Mouse (Mus musculus): ENCODE measurements around the gene Wdfy1. TPM values are rescaled to one million over a fixed set of nuclear protein-coding genes. Genes with fewer than 3 reads are reported as not detected.

Wdfy1 gene
- 49.6 and 50.6 TPM in 2 replicates for polyA plus RNA-seq (2016; fragmentation: Nextera tagmentation; extraction: Ambion mirVana)

DNA sequence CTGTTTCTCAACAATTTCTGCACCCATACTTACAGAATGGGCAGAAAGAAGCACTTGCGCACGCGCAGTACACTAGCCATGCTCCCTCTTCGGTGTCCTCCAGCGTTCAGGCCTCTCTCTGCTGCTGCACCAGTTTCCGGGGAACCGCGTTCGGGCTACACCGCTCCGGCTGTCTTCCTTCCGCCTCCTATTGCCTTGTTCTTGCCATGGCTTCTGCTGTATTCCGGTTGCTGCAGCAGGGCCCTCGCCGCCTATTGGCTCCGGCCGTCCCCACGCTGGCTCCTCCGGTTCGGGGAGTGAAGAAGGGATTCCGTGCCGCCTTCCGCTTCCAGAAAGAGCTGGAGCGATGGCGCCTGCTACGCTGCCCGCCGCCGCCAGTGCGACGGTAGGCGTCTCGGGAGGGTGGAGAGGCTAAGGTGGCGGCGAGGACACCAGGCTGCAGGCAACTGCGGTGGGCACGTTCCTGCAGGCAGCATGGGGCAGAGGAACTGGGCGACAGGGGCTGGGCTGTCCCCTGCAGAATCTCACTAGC, at the start of gene Wdfy1, which contains the start of gene Mrpl44:
Gene Wdfy1 (minus strand): TSS at position 217 of the 532 bp plus-strand sequence.
Gene Mrpl44 (plus strand): TSS at position 92 of the 532 bp plus-strand sequence.
- H3K9me3 ChIP-seq: no peaks in the 10 kb centered on the region
- H3K9ac ChIP-seq: peak within 1 kb of the TSS; percentile 85
- H3K4me3 ChIP-seq (replicated peaks): peak within 1 kb of the TSS; percentile 79
- peaks cover 30% of the 10 kb centered on the region for H3K36me3 ChIP-seq (replicated peaks)
- H3K27me3 ChIP-seq: no peaks in the 10 kb centered on the region
- peak; percentile 100 for ATAC-seq (ENCODE audit: low FRiP score)
- peaks cover 4% of the 10 kb centered on the region for H3K4me1 ChIP-seq
- under 1% methylated on average over 38 of the region's 38 CpGs for WGBS
- H3K4me2 ChIP-seq: peak within 1 kb of the TSS; percentile 64
- H3K27ac ChIP-seq: peak within 1 kb of the TSS; percentile 90

DNA sequence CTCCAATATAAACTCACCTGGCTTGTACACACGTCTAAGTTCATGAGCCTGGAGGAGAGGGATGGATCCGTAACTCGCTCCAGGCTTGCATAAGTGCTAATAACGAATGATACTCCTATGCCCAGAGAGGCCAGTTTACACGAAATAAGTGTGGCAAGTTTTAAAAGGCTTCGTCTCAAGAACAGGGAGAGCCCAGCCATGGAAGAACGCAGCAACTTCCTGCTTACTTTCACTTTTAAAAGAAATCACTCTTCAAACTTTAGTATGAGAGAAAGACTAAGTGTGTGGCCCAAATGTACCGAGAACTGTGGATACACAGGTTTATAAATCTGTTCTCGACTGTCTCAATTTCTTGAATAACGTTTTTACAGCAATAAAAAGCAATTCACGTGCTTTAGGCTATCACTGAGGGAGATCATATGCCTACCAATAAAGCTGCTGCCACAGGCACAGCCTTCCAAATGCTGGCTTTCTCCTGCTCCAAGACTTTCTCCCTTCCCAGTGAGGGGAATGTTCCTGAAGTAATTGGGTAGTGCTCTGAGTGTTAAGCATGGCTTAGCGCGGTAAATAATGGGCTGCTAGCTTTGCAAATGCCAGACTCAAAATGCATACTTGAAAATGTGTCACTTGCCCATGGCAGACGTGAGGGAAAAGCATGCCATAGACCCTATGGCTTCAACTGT, 48.1 kb upstream of the Wdfy1 start:
- 80% methylated on average over 14 of the region's 14 CpGs for WGBS
- no peaks in the 10 kb centered on the region for H3K9me3 ChIP-seq
- H3K4me3 ChIP-seq (replicated peaks): no peak overlapping the region
- H3K27me3 ChIP-seq: no peaks in the 10 kb centered on the region
- H3K36me3 ChIP-seq (replicated peaks): no peaks in the 10 kb centered on the region
- H3K9ac ChIP-seq: no peak overlapping the region
- H3K4me1 ChIP-seq: peaks cover 9% of the 10 kb centered on the region; the same call in 1 of the 2 replicates
- H3K4me2 ChIP-seq: no peak overlapping the region
- H3K27ac ChIP-seq: no peak overlapping the region
- ATAC-seq (ENCODE audit: low FRiP score): no peak

DNA sequence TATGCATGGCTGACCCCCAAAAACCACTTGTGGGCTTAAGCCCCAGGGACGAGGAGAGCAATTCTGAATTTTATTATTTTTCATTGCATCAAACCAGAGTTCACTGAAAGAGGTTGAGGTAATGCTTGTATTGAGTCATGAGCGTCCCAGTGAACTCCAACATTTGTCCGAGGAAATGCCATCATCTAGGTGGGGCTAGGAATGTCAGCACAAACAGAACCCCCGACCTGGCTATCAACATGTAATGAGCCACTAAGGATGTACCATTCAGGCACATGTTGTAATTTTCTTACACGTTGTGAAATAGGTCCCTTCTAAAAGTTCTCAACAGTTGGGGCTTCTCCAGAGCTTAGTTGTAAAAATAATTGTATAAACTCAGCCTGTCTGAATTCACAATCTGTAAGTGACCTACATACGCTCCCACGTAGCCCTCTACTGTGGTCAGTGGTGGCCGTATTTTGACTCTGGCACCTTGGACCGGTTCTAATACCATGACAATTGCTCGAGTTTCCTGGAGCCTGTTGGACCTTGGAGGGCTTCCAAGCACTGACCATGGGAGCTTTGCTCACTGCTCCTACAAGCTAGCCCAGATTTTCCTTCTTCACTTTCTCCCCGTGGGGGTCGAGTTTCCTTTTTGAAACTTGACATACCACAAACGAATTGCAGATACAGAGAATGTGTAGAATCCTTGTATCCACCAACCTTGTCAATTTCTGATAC, 47.0 kb upstream of the Wdfy1 start:
- H3K9ac ChIP-seq: no peak overlapping the region
- H3K9me3 ChIP-seq: no peaks in the 10 kb centered on the region
- H3K4me1 ChIP-seq: peaks cover 9% of the 10 kb centered on the region; the same call in 1 of the 2 replicates
- WGBS: 80% methylated on average over 13 of the region's 13 CpGs
- no peak for ATAC-seq (ENCODE audit: low FRiP score)
- H3K4me2 ChIP-seq: no peak overlapping the region
- H3K4me3 ChIP-seq (replicated peaks): no peak overlapping the region
- no peaks in the 10 kb centered on the region for H3K27me3 ChIP-seq
- H3K36me3 ChIP-seq (replicated peaks): no peaks in the 10 kb centered on the region
- H3K27ac ChIP-seq: no peak overlapping the region

DNA sequence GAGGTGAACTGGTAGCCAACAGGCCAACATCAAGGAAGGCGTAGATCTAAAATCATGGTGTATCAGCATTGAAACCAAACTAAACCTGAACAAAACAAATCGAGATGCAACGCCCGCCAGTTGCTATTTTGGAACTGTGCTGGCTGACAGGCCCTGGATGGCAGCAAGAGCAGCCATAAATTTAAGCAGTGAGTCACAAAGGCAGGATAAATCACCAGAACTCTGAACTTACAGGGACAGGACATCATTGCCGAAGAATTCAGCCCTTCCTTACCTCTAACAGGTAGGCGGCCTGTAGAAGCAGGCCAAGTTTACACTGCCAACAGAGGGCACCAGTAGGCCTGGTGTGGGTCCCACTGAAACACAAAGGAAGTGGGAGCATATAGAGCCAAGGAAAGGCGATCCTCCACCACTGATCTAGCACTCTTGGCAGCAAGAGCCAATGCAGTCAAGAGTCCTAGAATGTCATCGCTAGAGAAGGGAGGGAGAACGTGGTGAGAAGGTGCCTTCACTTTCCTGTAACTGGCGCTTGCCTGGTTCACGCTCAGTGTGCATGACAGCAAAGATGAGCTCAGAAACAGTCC, 43.4 kb upstream of the Wdfy1 start:
- Histone ChIP-seq H3K27me3 (no peaks in the 10 kb centered on the region), H3K4me3 (replicated peaks) (no peak overlapping the region), H3K4me1 (0 out of 2 replicates have a peak, but pooled peaks cover under 1% of the 10 kb centered on the region), H3K9ac (no peak overlapping the region), H3K36me3 (replicated peaks) (no peaks in the 10 kb centered on the region), H3K27ac (no peak overlapping the region), H3K4me2 (no peak overlapping the region), H3K9me3 (no peaks in the 10 kb centered on the region)
- ATAC-seq (ENCODE audit: low FRiP score): no peak
- 96% methylated on average over 11 of the region's 11 CpGs for WGBS

DNA sequence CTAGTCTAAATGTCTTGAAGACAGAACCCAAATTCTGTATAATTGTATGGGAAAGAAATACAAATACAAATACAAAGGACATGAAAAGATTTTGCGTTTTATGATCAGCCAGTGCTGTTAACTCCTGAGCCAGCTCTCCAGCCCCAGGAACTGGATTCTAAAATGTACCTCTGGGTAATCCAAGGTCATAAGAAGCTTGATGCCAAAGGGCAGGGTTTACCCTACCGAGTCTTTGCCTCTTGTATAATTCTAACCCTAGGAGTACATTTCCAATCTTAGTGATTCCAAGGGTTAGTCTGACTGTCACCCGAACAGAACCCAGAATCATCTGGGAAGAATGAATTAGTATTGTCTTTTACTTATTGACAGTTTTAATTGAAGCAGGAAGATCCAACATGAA, 39.5 kb upstream of the Wdfy1 start:
- WGBS: 91% methylated on average over 3 of the region's 3 CpGs
- ATAC-seq (ENCODE audit: low FRiP score): no peak
- Histone ChIP-seq H3K4me2 (no peak overlapping the region), H3K4me3 (replicated peaks) (no peak overlapping the region), H3K27me3 (no peaks in the 10 kb centered on the region), H3K27ac (no peak overlapping the region), H3K9ac (no peak overlapping the region), H3K36me3 (replicated peaks) (no peaks in the 10 kb centered on the region), H3K9me3 (no peaks in the 10 kb centered on the region), H3K4me1 (no peaks in the 10 kb centered on the region)

DNA sequence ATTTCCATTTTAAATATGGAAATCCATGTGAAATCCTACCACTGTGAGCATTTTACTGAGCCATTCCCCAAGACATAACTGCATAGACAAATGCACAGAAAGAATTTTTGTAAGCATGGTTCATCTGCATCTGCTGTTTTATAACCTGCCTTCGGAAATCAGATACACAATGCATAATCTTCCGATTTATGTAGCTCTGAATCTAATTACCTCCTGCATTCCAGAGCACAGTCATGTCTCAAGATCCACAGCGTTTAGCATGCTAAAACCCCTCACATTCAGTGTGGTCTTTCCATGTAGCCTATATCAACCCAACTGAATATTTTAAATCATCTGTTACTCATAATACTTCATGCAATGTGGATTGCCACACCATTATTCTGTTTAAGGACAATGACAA, 33.5 kb upstream of the Wdfy1 start:
- WGBS: 86% methylated on average over 3 of the region's 3 CpGs
- no peak for ATAC-seq (ENCODE audit: low FRiP score)
- no peak overlapping the region for H3K9ac ChIP-seq
- no peaks in the 10 kb centered on the region for H3K4me1 ChIP-seq
- no peaks in the 10 kb centered on the region for H3K27me3 ChIP-seq
- H3K27ac ChIP-seq: no peak overlapping the region
- H3K4me3 ChIP-seq (replicated peaks): no peak overlapping the region
- no peaks in the 10 kb centered on the region for H3K36me3 ChIP-seq (replicated peaks)
- no peaks in the 10 kb centered on the region for H3K9me3 ChIP-seq
- no peak overlapping the region for H3K4me2 ChIP-seq

DNA sequence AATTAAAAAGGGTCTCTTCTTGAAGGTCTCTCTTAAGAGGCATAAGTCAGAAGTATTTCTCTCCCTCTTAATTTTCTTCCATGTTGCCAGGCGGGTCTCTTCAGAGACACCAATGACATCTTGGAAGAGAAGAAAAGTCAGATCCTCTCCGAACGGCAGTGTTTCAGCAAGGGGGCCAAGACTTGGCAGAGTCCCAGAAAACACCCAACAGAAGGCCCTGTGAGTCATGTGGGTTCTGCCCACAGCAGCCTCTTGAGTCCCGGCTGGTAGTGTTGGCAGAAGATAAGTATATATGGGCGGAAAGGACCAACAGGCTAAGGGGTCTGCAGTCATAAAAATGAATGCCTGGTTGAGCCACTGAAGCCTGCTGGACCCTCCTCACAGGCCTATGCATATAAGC, 30.9 kb upstream of the Wdfy1 start:
- Histone ChIP-seq H3K36me3 (replicated peaks) (no peaks in the 10 kb centered on the region), H3K4me2 (no peak overlapping the region), H3K9ac (no peak overlapping the region), H3K27ac (no peak overlapping the region), H3K4me1 (no peaks in the 10 kb centered on the region), H3K9me3 (no peaks in the 10 kb centered on the region), H3K27me3 (no peaks in the 10 kb centered on the region), H3K4me3 (replicated peaks) (no peak overlapping the region)
- WGBS: 76% methylated on average over 5 of the region's 5 CpGs
- no peak for ATAC-seq (ENCODE audit: low FRiP score)

DNA sequence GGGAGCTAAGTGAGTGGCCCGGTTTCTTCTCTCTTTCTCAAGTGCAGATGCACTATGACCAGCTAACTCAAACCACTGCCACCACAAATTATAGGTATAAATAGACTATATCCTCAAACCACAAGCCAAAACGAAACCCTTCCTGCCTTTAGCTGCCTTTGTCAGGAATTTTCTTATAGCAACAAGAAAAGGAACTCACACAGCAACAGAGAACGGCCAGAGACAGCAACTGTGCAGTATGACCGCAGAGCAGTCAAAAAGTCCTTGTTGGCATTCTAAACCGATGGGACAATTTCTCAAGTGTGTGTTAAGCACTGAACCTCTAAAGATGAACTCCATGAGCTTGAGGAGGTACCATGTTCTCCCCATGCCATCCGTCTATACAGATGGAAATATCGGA, 27.7 kb upstream of the Wdfy1 start:
- no peak overlapping the region for H3K27ac ChIP-seq
- ATAC-seq (ENCODE audit: low FRiP score): no peak
- H3K4me1 ChIP-seq: no peaks in the 10 kb centered on the region
- no peak overlapping the region for H3K4me2 ChIP-seq
- H3K9me3 ChIP-seq: no peaks in the 10 kb centered on the region
- no peaks in the 10 kb centered on the region for H3K27me3 ChIP-seq
- no peak overlapping the region for H3K9ac ChIP-seq
- no peaks in the 10 kb centered on the region for H3K36me3 ChIP-seq (replicated peaks)
- H3K4me3 ChIP-seq (replicated peaks): no peak overlapping the region
- WGBS: 87% methylated on average over 7 of the region's 7 CpGs

DNA sequence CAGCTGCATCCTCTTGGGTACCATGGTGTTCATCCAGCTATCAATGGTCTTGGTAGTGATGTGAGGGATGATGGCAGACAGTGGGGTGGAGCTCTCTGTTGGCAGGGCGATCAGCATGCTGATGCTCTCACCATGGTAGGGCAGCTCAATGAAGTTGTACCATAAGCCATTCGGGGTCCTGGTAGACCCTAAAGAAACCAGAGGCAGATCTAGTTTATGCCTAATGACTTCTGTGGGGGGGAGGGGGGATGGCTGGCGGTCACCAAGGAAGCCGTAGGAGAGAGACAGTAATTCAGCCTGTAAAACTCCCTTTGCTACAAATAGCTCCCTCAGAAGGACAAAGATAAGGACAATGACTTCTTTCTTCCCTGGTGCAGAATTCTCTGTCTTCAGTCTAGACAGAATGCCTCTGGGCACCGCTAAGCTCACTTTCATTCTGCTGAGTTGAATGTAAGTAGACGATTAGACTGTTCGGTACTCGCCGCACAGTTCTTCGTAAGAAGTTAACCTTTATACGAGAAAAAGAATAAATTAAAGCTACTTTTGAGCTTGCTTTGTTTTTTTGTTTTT, 27.0 kb upstream of the Wdfy1 start:
- no peaks in the 10 kb centered on the region for H3K36me3 ChIP-seq (replicated peaks)
- H3K4me1 ChIP-seq: no peaks in the 10 kb centered on the region
- ATAC-seq (ENCODE audit: low FRiP score): no peak
- H3K9me3 ChIP-seq: no peaks in the 10 kb centered on the region
- no peak overlapping the region for H3K4me3 ChIP-seq (replicated peaks)
- H3K4me2 ChIP-seq: no peak overlapping the region
- no peak overlapping the region for H3K9ac ChIP-seq
- WGBS: 71% methylated on average over 11 of the region's 11 CpGs
- H3K27me3 ChIP-seq: no peaks in the 10 kb centered on the region
- H3K27ac ChIP-seq: no peak overlapping the region

DNA sequence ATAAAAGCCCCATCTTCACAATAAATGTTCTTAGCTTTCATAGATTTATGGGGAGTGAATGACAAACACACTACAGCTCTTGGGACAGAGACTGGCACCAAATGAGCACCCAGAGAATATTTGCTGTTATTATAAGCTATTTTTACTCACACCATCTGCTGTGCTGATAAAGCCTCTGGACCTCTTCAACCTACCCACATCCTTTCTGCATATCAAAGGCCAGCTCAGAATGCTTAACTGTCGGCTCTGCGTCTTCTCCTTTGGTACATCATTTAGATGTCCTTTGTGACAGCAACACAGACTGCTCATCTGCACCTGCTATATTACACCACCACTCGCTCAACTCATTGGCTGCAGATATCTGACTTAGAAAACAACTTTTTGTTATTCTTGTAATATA, 21.1 kb upstream of the Wdfy1 start:
- H3K4me2 ChIP-seq: no peak overlapping the region
- H3K27me3 ChIP-seq: no peaks in the 10 kb centered on the region
- 91% methylated on average over 3 of the region's 3 CpGs for WGBS
- H3K9me3 ChIP-seq: no peaks in the 10 kb centered on the region
- H3K4me1 ChIP-seq: no peaks in the 10 kb centered on the region
- H3K27ac ChIP-seq: no peak overlapping the region
- no peaks in the 10 kb centered on the region for H3K36me3 ChIP-seq (replicated peaks)
- no peak for ATAC-seq (ENCODE audit: low FRiP score)
- H3K9ac ChIP-seq: no peak overlapping the region
- no peak overlapping the region for H3K4me3 ChIP-seq (replicated peaks)

DNA sequence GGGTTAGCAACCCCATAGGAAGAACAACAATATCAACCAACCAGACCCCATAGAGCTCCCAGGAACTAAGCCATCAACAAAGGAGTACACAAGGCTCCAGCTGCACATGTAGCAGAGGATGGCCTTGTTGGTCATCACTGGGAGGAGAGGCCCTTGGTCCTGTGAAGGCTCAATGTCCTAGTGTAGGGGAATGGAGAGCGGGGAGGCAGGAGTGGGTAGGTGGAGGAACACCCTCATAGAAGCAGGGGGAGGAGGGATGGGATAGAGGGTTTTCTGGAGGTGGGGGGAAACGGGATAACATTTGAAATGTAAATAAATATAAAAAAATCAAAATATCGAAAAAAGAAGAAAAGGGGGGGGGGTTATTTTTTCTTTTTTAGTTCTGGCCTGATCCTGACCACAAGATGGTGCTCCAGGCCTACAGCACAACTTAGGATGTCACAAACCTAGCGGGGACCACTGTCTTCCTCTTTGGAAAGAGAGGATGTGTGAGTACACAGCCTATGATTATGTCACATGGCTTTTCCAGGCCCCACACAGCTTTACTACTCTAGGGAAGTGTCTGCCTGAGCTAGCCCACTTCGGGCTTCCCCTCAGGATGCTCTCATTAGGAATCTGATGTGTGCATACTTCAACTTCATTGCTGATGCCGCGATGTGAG, 10.5 kb upstream of the Wdfy1 start:
- 73% methylated on average over 7 of the region's 7 CpGs for WGBS
- ATAC-seq (ENCODE audit: low FRiP score): peak; percentile 73; the same call in 1 of the 2 replicates
- no peaks in the 10 kb centered on the region for H3K27me3 ChIP-seq

DNA sequence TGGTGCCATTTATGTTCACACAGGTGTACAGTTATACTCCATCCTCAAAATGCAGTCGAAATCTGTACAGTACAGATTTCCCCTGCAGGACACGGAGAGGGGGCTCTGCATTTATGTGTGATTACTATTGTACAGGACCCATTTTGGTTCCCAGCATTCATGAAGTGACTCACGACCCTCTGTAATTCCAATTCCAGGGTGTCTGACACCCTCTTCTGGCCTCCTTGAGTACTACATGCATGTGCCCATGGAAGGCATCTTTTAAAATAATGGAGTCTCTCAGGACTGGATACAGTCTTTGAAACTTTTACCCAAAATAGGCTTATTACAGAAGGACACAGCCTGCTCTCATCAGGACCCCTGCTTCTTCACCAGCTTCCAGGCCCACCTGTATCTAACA, 6.5 kb upstream of the Wdfy1 start:
- H3K36me3 ChIP-seq (replicated peaks): peaks cover 61% of the 10 kb centered on the region
- ATAC-seq (ENCODE audit: low FRiP score): no peak
- H3K27ac ChIP-seq: no peak overlapping the region
- H3K9ac ChIP-seq: no peak overlapping the region
- no peaks in the 10 kb centered on the region for H3K4me1 ChIP-seq
- H3K4me2 ChIP-seq: no peak overlapping the region
- WGBS: 80% methylated on average over 3 of the region's 3 CpGs
- H3K9me3 ChIP-seq: no peaks in the 10 kb centered on the region
- no peak overlapping the region for H3K4me3 ChIP-seq (replicated peaks)
- no peaks in the 10 kb centered on the region for H3K27me3 ChIP-seq

More for the DNA sequence above, 10.5 kb upstream of the Wdfy1 start:
- no peaks in the 10 kb centered on the region for H3K4me1 ChIP-seq
- H3K9me3 ChIP-seq: no peaks in the 10 kb centered on the region
- no peak overlapping the region for H3K9ac ChIP-seq
- peaks cover 26% of the 10 kb centered on the region for H3K36me3 ChIP-seq (replicated peaks)
- H3K27ac ChIP-seq: no peak overlapping the region
- H3K4me3 ChIP-seq (replicated peaks): no peak overlapping the region
- H3K4me2 ChIP-seq: no peak overlapping the region

Measured in forebrain, embryonic 12.5 days (tissue).